Mouse (Mus musculus) hindbrain, postnatal 0 days (tissue): Measurements from ENCODE around the gene Gm9732. TPM values are rescaled to one million over a fixed set of nuclear protein-coding genes. Genes with fewer than 3 reads are reported as not detected.
"Not testable (repeated sequence)": the region's sequence is repeated elsewhere in the genome, so short reads cannot be mapped to it uniquely, and the experiment has no call there.

ENCODE experiments used
- ATAC-seq: fragments of 200-750 bp; cut with Nextera tagmentation; 2 replicates; pipeline ENCODE4 v1.8.0; 2017; ENCODE audit warnings: mild to moderate bottlenecking, moderate TSS enrichment, moderate library complexity
- DNase-seq: peaks from one replicate; pipeline ENCODE4 v3.0.0-alpha.2; 2015; ENCODE audit warnings: low spot score
- H3K27ac ChIP-seq: fragments of 300-500 bp; sonication (generic); 2 replicates; pipeline ENCODE4 v1.5.1; 2014; ENCODE audit warnings: mild to moderate bottlenecking
- H3K27me3 ChIP-seq: fragments of 300-500 bp; sonication (generic); 2 replicates; pipeline ENCODE4 v1.6.1; 2014; ENCODE audit warnings: low read length, mixed read lengths; ENCODE audit not compliant: insufficient read depth
- H3K36me3 ChIP-seq: fragments of 300-500 bp; sonication (generic); 2 replicates; pipeline ENCODE4 v1.6.1; 2014; ENCODE audit warnings: low read length, mixed read lengths; ENCODE audit not compliant: insufficient read depth
- H3K4me1 ChIP-seq: fragments of 300-500 bp; sonication (generic); 2 replicates; pipeline ENCODE4 v1.6.1; 2014; ENCODE audit warnings: antibody characterized with exemption, low read length, mixed read lengths; ENCODE audit not compliant: insufficient read depth
- H3K4me2 ChIP-seq: fragments of 300-500 bp; sonication (generic); 2 replicates; pipeline ENCODE4 v1.6.1; 2014; ENCODE audit warnings: low read depth, mild to moderate bottlenecking, low read length, moderate library complexity, mixed read lengths
- H3K4me3 ChIP-seq: fragments of 300-500 bp; sonication (generic); 2 replicates; pipeline ENCODE4 v1.5.1; 2014; ENCODE audit warnings: low read length
- H3K9ac ChIP-seq: fragments of 300-500 bp; sonication (generic); replicated peaks from 2 replicates; pipeline ENCODE4 v1.6.1; 2014; ENCODE audit warnings: mild to moderate bottlenecking, low read length, moderate library complexity, mixed read lengths
- H3K9me3 ChIP-seq: fragments of 300-500 bp; sonication (generic); 2 replicates; pipeline ENCODE4 v1.6.1; 2016; ENCODE audit warnings: low read length, mixed read lengths
- CTCF ChIP-seq: IDR thresholded peaks from 2 replicates; pipeline ENCODE4 v1.5.1; 2016; ENCODE audit warnings: antibody characterized with exemption, control low read depth, low read depth
- WGBS: fragments of 180-500 bp; shearing (Covaris S2); extraction: QIAGEN DNeasy Blood & Tissue Kit; methylation state at CpG from one replicate; pipeline ENCODE4 v1.1.7; 2014; 5-methylcytosine and 5-hydroxymethylcytosine counted together
- polyA plus RNA-seq: library from polyadenylated mRNA; unstranded; fragments of >200 nt; fragmentation: Nextera tagmentation; extraction: Ambion mirVana; gene quantifications from 2 replicates; pipeline ENCODE4 v1.2.1, GENCODE M21; 2015
- total RNA-seq: library from RNA; depleted of rRNA; stranded (reverse); fragments of >200 nt; gene quantifications from 2 replicates; pipeline ENCODE4 v1.2.3, GENCODE M21; 2014; rRNA removed

The Gm9732 gene
- 1.4 TPM in 1 of 2 replicates, not detected in the other for total RNA-seq
- polyA plus RNA-seq: 0.15 TPM in 1 of 2 replicates, not detected in the other

DNA sequence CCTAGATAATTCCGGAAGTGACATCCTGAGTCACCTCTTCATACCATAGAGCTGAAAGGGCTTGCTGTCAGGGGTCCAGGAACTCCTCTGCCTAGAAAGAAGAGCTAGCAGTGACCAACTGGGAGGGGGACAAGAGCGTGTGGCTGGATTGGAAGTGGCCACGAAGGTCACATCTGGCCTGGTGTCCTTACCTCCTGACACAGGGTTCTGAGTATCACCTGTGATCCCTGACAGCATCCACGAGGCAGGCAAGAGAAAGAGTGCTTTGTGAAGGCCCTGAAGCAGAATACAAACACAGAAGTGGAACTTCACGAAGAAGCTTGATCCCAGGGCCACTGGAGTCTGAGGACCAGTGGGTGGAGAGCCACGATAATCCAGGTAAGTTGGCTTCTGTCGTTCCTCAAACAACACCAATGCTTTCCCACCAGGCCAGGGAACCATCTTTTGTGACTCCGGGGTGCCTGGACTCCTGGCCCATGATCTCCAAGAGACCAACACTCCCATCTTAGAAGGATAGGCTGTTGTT is at the start of gene Gm9732:
Gene Gm9732, plus strand, starts transcription at position 51 of the 526 bp plus-strand sequence.
- H3K27ac ChIP-seq, H3K27me3 ChIP-seq, H3K4me2 ChIP-seq, ATAC-seq, H3K4me3 ChIP-seq, DNase-seq, H3K9ac ChIP-seq, H3K4me1 ChIP-seq, H3K9me3 ChIP-seq, H3K36me3 ChIP-seq: not testable (repeated sequence)
- 83% methylated on average over 8 of the region's 8 CpGs for WGBS

DNA sequence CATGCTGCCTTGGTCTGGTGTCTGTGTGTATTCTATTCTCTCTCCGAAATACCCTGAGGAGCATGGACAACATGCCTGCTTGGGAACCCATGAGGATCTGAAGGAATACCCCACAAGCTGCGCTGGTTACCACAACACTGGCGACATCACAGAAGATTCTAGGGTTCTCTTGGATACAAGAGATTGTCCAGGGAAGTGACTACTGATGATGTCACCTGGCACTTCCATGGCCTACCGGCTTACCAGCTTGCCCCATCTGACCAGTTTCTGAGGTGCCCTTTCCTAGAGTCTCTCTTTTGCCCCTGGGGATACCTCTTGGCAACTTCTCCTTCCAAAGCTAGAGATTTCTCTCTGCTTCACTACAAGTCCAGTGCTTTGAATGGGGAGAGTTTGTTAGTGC is 39.6 kb upstream of the Gm9732 start, which contains the start of gene Gm8122:
Gene Gm8122, minus strand, starts transcription at position 101 of the 400 bp plus-strand sequence.
- H3K4me2 ChIP-seq: not testable (repeated sequence)

DNA sequence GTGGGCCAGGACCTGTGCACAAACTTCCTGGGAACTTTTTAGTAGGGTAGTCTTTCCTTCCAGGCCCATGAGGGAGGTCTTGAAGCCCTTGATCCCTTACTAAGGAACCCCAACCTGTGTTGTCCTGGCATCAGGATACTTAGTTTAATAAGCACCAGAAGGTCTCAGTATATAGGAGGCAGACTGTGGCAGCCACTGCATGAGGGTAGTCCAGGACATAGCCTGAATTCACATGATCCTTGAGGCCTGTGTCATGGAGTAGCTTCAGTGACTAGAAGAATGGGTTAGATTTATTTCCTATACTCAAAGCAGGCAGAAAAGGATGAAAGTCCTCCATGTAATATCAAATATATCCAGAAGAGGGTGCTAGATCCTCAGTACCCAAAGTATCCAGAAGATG is 37.1 kb upstream of the Gm9732 start:
- H3K36me3 ChIP-seq, H3K9ac ChIP-seq, H3K4me1 ChIP-seq, H3K4me3 ChIP-seq, H3K9me3 ChIP-seq, ATAC-seq, H3K27me3 ChIP-seq, H3K4me2 ChIP-seq, DNase-seq, H3K27ac ChIP-seq: not testable (repeated sequence)

More for the DNA sequence above, 39.6 kb upstream of the Gm9732 start, which contains the start of gene Gm8122:
- not testable (repeated sequence) for H3K27ac ChIP-seq, H3K9ac ChIP-seq, H3K4me1 ChIP-seq, H3K36me3 ChIP-seq, H3K4me3 ChIP-seq, DNase-seq, H3K9me3 ChIP-seq, H3K27me3 ChIP-seq, ATAC-seq
- 91% methylated on average over 3 of the region's 4 CpGs for WGBS

DNA sequence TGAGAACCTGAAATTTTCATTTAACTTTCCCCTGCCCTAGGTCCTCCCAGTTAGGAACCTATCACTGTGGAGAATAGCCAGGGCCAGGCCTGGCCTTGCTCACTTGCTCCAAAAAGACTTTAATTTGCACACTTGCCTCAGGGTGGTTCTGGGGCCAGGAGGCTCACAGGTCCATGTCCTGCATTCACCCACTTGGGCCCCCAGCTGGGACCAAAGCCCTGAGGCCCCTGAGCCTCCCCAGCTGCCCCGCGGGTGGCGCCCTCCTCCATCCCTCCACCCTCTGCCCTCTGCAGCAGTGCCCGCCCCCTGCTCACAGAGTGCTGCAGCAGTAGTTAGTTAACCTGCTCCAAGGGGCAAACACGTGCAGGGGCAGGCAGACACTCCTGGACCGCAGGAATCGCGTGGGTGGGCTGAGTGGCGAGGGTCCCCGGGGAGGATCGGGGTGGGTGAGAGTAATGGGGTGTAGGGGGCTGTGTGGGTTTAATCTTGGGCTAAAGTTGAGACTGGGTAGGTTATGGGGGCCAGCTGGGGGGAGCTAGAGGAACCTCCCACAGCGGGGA is 25.1 kb upstream of the Gm9732 start:
- not testable (repeated sequence) for H3K27ac ChIP-seq, H3K4me1 ChIP-seq, H3K36me3 ChIP-seq, H3K4me2 ChIP-seq, H3K9me3 ChIP-seq, H3K27me3 ChIP-seq, DNase-seq, H3K4me3 ChIP-seq, ATAC-seq, H3K9ac ChIP-seq
- WGBS: 32% methylated on average over 10 of the region's 12 CpGs

DNA sequence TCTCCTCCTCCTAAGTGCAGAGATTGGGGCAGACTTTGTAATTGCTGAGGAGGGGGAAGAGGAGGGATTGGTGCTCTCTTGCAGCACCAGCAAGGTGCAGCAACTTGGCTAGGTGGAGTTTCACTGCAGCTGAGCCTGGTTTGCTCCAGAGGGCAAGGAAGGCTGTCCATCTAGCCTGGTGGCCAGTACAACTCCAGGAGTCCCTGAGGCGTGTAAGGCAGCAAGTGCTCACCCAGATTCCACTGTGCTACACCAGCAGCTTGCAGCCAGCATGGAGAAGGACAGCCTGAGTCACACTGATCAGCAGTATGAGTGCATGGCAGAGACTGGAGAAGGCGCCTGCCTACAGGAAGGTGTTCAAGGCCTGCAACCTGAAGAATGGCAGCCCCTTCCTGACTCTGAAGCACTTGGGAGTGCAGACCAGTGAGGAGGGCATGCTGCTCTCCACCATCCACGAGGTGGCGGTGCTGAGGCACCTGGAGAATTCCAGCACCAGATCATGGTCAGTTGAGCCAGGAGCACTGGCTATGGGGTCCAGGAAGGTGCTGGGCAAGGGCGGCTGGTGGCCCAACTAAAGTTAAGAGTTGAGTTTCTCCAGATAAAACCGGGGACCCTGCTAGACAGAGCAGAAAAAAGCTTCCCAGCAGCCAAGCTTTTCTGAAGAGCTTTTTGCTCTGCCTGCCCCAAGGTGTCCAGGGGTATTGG is 24.1 kb upstream of the Gm9732 start:
- peak; percentile 8; the same call in 1 of the 2 replicates for TF ChIP-seq CTCF
- ATAC-seq, H3K4me2 ChIP-seq, H3K36me3 ChIP-seq, H3K27ac ChIP-seq, H3K4me1 ChIP-seq, H3K27me3 ChIP-seq, H3K4me3 ChIP-seq, DNase-seq, H3K9me3 ChIP-seq, H3K9ac ChIP-seq: not testable (repeated sequence)
- WGBS: 43% methylated on average over 5 of the region's 6 CpGs

DNA sequence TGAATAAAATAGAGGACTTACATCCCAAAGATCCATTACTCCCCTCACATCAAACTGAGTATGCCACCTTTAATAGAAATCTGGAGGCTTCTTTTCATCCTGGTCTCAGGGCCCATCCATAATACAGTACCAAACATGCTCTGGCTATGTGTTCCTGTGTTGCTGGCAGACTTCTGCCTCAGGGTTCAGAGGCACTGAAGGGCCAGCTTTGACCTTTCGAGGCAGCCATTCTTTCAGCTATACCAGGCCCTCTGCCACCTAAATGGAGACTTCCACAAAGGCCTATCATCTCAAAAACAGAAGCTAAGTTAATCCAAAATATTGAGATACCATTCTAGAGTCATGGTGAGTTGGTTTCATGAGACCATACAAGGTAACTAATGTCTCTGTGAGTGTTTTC is 18.3 kb upstream of the Gm9732 start:
- ATAC-seq, H3K27me3 ChIP-seq, DNase-seq, H3K27ac ChIP-seq, H3K4me1 ChIP-seq, H3K4me2 ChIP-seq, H3K36me3 ChIP-seq, H3K9me3 ChIP-seq, H3K9ac ChIP-seq, H3K4me3 ChIP-seq: not testable (repeated sequence)
- WGBS: 82% methylated on average over 1 of the region's 1 CpGs

DNA sequence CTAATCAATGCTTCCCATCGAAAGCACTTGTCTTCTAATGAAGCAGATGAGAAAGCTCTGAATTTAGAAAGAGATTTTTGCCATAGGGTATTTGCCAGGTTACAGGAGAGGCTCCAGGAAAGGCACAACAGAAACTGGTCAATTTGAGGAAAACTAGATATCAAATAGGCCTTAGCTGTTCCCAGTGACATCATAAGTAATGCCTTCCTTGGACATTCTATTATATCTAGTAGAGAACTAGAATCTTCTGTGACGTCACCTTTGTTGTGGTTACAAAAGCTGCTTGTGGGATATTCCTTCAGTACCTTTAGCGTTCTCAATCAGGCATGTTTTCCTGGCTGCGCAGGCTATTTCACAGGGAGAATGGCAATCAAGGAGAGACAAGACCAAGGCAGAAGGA is 16.5 kb upstream of the Gm9732 start, which contains the start of gene Gm8126:
Gene Gm8126, plus strand, starts transcription at position 301 of the 400 bp plus-strand sequence.
- H3K27me3 ChIP-seq: not testable (repeated sequence)

DNA sequence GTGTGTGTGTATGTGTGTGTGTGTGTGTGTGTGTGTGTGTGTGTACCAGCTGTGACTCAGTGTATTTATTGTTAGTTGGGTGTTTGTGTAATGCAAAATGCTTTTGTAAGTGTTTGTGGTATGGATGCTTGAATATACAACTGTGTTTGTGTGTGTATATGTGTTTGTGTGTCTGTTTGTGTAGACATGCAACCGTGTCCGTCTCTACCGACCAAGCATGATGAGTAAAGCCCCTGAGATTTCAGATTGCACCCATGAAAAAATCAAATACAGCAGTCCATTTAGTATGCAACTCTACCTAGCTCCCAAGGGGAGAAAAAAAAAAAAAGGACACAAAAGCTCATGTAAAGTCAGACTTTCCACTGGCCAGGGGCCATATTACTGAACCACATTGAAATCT is 11.4 kb upstream of the Gm9732 start:
- H3K4me2 ChIP-seq, H3K9ac ChIP-seq, H3K4me1 ChIP-seq, ATAC-seq, H3K27ac ChIP-seq, H3K9me3 ChIP-seq, DNase-seq, H3K4me3 ChIP-seq, H3K36me3 ChIP-seq, H3K27me3 ChIP-seq: not testable (repeated sequence)
- whole genome bisulfite sequencing: 88% methylated on average over 3 of the region's 3 CpGs

More for the DNA sequence above, 16.5 kb upstream of the Gm9732 start, which contains the start of gene Gm8126:
- not testable (repeated sequence) for H3K9me3 ChIP-seq, H3K27ac ChIP-seq, H3K4me2 ChIP-seq, H3K9ac ChIP-seq, H3K36me3 ChIP-seq, H3K4me1 ChIP-seq, DNase-seq, ATAC-seq, H3K4me3 ChIP-seq
- 85% methylated on average over 3 of the region's 4 CpGs for WGBS

DNA sequence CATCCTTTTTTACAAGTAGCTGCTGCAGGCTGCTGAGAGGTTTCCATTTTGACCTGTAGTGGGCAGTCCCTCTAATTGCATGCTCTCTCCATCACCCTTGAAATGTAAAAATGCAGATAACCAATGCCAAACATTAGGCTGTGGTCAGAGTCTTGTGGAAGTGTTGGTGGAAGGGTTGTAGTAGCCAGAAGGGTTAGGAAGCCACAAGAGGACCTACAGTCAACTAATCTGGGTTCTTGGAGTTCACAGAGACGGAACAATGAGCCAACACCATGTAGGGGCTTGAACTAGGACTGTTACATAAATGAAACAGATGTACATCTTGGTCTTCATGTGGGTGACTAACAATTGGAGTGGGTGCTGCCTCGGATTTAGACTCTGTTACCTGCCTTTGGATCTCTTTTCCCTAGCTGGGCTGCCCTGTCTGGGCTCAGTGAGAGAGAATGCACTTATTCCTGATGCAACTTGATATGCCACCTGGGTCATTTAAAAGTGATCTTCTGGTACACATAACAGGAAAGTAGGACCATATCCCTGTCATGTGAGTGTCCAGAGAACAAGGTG is 6.2 kb upstream of the Gm9732 start:
- WGBS: 46% methylated on average over 2 of the region's 2 CpGs
- H3K4me3 ChIP-seq, ATAC-seq, DNase-seq, H3K4me1 ChIP-seq, H3K36me3 ChIP-seq, H3K4me2 ChIP-seq, H3K9ac ChIP-seq, H3K27me3 ChIP-seq, H3K9me3 ChIP-seq, H3K27ac ChIP-seq: not testable (repeated sequence)
